Mouse (Mus musculus) thymus, postnatal 25 days (tissue): ENCODE results near the gene Rpgrip1l.

ENCODE experiments used
- DNase-seq: peaks from one replicate; pipeline ENCODE4 v3.0.0; 2022

Rpgrip1l gene

DNA sequence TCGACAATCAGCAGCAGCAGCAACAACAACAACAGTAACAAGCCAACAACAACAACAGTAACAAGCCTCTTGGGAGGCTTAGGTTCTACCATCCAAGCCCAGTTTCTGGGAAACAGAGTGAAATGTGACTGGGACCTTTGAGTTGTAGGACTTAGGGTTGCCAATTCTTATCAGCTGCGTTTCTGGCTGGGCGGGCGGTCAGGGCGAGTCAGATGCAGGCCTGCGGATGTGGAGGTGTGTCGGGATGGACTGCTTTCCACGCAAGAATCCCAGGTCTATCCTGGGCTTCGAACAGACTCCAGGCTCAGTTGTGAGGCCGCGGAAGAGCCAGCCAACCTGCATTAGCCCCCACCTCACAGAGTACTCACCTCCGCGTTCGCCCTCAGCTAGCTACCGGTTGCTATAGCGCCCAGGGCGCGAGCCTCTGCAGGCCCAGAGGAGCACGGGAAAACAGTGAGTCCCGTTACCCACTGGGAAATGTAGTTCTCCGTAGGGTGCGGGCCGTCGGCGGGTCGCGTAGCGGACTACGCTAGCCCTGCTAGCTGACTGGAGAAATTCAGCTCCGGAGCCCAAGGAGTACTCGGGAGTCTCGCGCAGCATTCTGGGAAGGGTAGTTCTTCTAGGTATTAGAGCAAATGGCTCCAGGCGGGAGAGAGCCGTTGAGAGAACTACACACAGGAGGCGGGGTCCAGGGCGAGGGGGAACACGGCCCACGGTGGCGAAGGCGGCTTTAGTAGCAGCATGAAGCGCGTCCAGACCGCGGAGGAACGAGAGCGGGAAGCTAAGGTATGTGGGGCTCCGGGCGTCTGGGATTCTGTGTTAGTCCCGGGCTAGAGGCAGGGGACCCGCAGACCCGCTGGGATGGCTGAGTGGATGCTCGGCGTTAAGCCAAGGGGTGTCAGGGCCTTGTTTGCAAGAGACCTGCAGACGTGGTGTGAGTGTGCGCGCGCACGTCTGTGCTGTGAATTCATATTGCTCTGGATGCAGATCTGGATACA, at the start of gene Rpgrip1l, which contains the start of gene Fto:
Gene Rpgrip1l (minus strand): TSS at position 428 of the 998 bp plus-strand sequence.
Gene Fto (plus strand): TSS at position 691 of the 998 bp plus-strand sequence.
- DNase-seq: peak; percentile 96

DNA sequence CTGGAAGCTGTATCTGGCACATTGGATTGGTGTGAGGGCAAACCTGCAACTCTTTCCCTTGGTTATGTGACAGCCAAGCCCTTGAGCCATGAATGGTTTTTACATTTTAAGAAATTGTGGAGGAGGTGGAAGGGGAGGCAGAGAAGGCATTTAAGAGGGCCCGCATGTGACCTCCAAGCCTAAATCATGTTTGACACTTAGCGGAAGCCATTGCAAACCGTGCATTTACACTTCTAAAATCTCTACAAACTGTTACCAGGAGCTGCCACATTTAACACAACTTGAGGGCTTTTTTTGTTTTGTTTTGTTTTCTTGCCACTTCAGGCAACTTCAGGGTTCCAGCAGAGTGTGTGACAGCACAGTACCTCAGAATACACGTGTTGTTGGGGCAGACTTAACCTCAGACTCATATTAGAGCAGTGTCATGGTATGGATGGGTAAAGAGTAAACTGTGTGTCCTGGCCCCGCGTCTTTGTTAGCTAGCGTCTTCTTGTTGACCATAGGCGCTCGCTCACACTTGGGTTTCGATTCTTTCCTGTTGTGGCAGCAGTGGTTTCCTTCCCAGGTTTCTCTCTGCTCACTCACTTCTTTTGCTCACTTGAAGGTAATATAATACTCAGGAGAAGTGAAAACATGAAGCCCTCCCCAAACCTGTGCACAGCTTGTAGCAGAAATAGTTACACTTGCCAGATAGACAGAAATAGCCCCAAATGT, 47.7 kb upstream of the Rpgrip1l start:
- no peak for DNase-seq

DNA sequence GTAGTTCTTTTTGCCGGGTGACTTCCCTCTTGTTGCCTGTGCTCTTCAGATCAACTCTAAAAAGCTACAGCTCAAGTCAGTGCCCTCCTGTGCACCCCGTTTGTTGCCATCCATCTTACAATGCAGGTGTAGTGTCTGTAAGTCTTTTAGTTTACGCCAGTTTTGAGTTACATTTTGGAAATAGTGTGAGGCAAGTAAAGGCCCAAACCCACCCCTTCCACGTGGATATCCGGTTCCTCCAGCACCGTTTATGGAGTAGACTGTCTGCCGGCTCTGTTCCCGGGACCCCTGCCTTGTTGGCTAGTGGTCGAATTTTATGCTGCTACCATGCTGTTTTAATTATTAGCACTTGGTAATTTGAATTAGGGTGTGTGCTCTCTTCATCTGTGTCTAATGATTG, 46.4 kb upstream of the Rpgrip1l start:
- DNase-seq: no peak

DNA sequence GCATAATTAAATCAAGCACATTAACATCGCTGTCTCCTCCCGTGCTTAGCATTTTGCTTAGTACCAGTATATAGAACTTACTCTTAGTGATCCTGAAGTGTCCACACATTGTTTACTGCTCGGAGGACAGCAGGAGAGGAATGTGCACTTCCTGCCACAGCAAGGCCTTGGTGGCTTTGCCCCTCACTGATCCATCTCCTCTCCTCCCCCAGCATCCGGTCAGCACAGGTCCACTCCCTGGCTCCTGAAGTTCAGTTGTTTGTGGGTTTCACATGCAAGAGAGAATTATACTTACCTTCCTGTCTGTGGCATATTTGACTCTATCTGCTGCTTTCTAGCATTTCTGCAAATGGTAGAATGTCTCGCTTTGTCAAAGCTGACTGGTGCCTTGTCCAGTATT, 45.0 kb upstream of the Rpgrip1l start:
- DNase-seq: no peak

DNA sequence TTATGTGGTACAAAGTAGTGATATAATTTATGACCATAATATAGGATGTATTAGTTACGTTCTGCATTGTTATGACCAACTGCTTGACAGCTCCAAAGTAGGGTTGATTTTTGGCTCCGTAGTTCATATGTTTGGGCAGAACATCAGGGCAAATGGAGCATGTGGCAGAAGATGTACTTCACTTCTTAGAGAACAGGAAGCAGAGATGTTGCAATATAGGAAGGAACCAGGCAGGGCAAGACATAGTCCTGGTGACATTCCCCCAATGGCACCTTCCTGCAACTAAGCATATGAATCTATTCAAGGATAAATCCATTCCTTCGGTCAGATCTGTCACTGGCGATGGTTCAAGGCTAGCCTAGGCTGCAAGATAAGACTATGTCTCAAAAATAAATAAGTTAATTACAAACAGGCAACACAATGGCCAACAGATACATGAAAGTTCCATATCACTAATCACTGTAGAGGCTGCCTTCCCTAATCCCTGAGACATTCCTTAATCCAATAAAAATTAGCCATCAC, 44.5 kb upstream of the Rpgrip1l start:
- no peak for DNase-seq

DNA sequence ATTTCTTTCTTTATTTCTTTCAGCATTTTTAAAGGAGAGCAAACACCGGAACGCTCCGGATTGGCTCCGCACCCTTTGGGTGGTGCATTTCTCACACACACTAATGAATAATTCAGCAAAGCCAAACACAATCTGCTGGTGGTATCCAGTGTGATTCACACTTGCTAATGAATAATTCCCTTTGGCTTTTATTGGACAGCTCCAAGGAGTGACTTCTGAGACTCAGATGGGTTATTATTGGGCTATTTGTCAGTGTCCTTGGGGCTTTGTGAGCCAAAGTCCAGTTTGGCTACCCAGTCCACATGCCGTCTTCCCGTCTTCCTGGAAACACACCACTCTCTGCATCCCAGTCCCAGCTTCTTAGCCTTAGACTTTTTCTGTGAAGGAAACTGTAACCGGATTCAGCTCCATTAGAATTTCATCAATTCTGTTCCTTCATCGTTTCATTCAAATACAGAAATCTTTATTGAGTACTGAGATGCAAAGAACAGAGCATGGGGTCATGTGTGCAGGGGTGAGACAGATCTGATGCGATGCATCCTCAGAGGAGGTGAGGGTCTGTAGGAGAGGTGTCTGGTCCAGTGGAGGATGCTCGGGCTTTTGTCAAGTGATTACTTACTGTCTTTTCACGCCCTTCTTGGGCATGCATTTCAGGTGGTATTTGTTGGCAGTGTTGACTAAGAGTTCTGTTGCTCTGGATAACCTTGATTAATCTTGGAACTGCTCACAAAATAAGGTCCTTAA, 43.1 kb upstream of the Rpgrip1l start:
- DNase-seq: no peak

DNA sequence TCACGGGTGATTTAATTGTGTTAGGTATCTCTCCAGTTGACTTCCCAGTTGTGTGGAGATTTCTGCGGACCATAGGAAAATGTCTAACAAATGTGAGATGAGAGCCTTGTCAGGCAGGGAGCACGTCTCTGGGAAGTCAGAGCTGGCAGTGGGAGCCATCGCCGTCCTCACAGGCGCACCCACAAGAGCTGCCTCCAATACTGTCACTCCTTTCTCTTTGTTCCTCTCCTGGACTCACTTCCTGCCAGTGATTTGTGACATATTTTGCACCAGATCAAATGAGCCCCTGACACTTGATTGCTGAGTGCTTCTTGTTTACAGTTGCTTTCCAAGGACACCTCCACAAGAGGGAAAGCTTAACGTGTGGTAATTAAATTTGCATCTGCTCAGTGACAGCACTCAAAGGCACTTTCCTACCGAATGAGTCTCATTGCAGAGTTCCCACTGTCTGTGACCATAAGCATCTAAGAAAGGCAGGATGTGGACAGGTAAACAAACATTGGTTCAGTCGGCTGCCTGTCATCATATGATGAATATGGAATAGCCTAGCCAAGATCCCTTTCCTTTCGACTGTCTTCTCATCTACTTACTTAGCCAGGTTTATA, 42.3 kb upstream of the Rpgrip1l start:
- no peak for DNase-seq

DNA sequence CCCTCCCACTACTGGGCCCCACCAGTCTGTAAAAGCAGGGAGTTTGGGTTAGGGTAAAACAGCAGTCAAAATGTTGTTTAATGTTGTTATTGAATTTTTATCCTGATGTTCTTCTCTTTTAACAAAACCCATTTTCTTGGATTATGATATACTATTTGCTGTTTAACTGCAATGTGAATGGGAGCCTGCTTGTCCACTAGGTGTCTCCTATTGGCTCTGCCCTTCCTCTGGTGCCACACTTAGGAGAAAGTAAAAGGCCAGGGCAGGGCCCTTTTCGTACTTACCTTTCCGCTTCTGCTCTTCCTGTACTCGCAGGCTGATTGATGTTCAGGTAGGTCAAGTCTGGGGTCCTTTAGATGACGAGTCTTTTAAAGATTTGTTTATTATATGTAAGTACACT, 40.8 kb upstream of the Rpgrip1l start:
- no peak for DNase-seq

DNA sequence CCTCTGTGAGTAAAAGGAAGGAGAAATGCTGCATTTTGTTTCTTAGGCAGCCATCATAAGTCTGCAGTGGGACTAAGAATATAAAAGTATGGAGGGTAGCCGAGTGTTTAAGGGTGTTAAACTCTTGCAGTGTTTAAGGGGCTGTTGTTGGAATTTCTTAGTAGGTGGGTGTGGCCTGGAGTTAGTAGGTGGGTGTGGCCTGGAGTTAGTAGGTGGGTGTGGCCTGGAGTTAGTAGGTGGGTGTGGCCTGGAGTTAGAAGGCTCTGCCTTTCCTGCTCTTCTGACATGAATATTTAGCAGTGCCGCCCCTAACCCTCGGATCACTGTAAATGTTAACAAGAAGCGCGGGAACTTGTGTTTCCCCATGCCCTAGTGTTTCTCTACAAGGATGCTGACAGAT, 40.0 kb upstream of the Rpgrip1l start:
- no peak for DNase-seq

DNA sequence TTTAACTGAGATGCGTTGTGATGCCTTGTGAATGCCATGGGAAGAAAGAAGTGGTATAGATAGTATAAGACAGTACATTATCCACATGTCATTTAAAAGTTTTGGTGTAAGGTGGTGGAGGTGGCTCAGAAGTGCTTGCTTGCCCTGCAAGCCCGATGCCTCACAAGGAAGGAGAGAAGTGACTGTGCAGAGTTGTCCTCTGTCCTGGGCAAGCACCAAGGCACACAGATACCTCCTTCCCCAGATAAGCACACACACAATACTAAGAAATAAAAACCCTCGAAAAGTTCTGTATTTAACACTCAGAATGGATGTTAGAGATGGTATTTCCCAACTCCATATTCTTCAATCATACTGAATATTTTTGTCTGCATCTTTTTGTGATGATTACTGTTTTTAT, 39.5 kb upstream of the Rpgrip1l start:
- DNase-seq: no peak

DNA sequence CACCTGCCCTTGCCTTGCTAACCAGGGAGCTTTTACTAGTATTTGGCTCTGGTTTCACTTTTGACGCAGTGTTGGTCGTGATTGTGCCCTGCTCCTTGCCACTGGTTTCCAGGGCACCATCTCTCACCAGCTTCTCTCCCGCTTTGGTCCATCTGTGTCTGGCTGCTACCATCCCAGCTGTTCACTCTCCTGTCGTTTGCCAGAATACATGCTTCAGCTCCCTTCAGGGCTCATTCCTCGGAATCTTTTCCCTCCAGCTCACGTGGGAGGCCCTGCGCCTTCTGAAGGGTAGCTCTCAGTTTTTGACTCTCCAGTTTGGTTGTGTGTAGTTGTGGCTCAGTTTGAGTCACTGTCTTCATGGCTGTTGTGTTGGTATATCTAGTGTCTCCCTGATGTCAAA, 37.6 kb upstream of the Rpgrip1l start:
- DNase-seq: no peak

DNA sequence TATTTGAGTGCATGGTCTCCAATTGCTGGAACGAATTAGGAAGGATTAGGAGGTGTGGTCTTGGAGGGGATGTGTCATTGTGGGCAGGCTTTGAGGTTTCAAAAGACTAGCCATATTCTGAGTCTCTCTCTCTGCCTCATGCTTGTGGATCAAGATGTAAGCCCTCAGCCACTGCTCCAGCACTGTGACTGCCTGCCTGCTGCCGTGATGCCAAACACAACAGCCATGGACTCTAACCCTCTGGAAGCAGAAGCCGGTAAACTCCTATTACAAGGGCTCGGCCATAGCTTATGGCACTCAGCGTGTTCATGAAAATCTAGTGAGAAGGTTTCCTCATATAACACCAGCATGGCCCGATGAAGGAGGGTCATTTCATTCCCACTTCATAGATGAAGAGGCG, 36.8 kb upstream of the Rpgrip1l start:
- no peak for DNase-seq

DNA sequence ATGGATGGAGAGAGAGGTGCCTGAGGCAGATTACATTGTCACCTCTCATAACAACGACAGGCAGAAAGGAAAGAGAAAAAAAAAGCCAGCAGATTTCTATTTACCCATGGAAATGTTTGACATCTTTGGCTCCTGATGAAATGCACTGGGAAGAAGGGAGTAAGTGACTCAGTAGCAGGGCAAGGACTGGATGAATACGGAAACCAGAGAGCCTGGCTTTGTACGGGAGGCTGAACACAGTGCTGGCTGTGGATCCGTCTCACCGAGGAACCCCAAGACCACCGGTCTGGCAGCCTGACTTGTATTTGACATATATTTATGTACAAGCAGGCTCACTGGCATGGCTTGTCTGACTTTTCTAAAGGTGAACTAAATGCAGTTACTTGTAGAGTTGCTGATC, 34.5 kb upstream of the Rpgrip1l start:
- DNase-seq: no peak

DNA sequence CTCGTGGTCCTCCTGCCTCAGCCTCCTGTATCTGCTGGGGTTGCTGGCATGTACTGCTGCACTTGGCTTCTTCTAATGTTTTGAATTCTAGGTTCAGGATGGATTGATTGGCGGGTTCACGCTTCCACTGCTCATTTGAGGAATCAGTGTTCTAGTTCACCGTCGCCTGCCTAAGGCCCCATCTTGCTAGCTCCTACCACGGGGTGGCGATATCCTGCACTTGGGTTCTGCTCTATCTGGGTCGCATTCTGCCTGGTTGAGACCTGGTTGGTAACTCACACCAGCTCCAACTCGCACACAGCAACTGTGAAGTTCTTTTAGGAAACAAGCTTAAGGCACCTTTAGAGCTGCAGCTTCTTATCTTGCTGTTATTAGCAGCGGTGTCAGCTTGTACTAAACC, 34.1 kb upstream of the Rpgrip1l start:
- no peak for DNase-seq

DNA sequence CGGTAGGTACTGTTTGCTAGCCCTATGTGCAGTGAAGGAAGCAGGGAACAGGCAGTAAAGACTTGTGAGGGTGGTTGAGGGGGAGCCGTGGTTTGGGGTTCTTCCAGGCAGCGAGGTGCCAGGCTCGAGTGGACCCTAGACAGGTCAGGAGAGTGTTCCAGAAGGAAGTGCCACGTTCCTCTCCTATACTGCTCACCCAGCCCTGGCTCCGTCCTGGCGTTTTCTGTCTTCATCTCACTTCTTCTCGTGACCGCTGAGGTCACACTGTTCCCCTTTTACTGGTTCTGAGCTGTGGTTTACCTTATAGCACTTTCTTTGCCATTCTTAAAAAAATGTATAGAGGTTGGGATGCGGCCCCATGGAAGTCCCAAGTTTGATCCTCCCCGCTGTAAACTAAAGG, 31.6 kb upstream of the Rpgrip1l start:
- DNase-seq: no peak

DNA sequence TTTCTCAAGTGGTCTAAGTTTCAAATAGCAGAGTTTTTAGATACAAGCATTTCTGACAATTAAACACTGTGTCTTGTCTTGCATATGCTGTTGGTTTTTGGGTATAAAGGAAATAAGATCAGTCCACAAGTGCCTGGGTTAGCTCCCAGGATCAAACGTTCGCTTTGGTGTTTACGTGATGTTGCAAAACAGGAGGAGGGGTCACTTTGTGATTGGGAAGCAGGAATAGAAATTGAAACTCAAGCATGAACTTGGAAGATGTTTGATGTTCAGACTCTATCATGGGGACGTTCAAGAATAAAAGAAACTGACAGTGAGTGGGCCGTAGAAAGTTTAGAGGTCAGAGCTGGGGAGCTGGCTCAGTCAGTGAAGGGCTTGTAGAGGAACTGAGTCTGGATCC, 29.7 kb upstream of the Rpgrip1l start:
- DNase-seq: no peak

DNA sequence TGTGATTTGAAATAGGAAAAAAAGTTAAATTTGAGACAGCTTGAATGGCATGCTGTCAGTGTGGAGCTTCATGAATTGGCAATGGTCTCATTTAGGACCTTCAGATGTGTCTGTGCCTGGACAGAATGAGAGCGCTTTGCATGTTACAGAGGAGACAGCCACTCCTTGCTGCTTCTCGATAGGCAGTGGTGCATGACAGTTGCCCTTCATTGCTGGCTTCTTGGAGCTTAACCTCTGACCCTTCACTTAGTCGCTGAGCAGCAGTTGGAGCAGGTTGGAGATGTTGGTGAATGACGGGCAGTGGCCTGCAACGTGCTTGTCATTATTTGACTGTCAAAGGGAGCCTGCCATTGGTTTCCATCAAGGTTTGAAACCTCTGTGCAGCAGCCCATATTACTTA, 29.1 kb upstream of the Rpgrip1l start:
- no peak for DNase-seq

DNA sequence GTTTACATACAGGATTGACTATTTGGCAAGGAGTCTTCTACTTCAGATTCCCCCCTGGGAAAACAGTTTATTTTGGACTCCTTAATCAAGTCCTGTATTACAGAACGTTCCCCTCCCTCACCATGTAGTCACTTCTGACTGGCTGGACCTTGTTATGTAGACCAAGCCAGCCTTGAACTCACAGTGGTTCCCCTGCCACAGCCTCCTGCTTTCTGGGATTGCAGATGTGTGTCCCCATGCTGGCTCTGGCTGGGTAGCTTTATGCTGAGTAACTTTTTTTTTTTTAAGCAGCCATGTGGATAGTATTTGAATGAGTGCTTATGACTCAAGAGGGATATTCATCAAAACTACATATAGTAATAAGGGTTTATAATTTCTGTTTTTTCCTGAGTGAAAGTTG, 27.7 kb upstream of the Rpgrip1l start:
- DNase-seq: no peak

DNA sequence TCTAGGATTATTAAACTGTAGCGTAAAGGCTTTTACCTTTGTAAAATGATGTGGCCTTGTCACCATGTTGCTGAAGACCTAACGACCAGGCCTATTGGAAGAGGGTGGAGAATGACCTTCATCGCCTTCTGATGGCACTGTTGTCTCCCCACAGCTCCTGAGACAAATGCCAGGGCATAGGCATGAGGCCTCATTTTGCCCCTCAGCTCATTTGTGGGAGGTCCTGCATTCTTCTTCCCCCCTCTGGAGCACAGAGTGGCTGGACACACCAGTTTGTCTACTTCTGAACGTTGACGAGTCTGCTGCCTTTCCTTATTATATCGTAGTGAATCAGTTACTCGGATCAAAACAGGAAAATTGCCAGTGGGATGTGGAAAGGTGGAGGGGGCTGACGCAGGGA, 26.6 kb upstream of the Rpgrip1l start:
- DNase-seq: no peak

DNA sequence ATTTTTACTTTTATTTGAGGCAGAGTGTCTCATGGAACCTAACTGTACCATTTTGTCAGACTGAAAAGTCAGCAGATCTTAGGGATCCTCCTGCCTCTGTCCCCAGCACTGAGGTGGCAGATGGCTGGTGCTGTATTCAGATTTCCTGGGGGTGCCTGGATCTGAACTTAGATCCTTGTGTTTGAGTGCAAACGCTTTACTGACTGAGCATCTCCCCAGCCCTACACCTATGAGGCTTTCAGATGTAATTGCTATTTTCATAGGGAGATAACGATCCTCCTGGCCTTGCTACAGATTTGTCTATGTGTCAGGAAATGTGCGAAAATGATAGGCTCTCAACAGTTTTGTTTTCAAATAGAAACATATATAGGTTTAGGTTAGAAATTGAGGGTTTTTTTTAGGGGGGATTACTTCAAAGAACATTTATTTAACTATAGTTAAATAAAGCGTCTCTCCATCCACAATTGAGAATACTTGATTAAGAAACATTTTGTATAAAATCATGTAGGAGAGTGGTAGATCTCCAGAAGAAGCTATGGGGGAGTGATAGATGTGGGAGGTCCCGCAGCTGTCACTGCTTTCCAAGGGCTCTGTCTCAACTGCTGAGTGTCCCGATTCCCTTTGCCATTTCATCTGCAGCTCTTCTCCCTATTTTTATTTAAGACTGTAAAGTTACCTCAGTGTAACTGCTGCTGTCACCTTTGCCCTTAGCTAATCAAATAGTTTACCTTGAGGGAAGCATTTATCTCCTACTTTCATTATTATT, 25.5 kb upstream of the Rpgrip1l start:
- DNase-seq: no peak

DNA sequence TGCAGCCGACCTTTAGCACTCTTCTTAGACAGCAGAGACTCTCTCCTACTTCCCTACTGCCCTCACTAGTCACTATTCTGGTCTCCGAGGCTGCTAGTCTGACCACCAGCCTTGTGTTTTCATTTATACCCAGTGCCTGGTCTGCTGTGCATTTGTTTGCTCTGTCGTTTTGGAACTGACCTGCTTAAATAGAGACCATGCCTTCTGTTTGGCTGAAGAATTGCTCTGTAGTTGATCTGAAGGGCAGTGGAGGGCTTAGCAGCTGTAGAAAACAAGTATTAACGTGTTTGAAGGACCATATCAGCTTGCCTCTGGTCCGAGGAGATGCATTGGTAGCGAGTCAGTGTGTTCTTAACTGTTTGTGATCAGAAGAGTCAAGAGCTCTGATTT, 16.4 kb upstream of the Rpgrip1l start:
- DNase-seq: no peak

DNA sequence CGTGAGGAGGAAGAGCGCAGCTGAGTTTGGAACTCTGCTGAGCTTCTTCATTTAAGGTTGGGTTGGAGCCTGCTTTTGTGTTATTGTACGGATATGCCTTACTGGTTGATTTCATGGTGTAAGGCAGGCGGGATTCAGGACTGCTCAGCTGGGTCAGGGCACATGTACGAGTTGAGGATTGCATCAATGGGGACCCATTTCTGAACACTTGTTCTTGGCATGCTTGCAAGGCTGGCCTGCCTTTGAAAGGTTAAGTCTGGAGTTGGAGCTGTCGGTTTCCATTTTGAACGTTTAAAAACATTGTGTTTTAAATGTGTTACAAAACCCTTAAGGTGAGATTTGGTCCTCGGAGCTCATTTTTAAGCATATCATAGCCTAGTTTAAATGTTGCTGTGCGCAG, 16.0 kb upstream of the Rpgrip1l start:
- DNase-seq: no peak
